Mouse (Mus musculus) fat pad, adult 2 months (tissue): ENCODE measurements at regions not wholly inside any gene's neighbourhood (a gene's known extent, or its start where the extent isn't known, plus 50 kb on each side); places are given as distances from the start of the nearest gene placed in this dataset.

ENCODE experiments used
- DNase-seq: peaks from one replicate; pipeline ENCODE4 v3.0.0-alpha.2; 2011; ENCODE audit warnings: low read depth, low spot score; ENCODE audit errors: extremely low read depth

- DNase-seq, result no peak
These were observed 687.8 kb downstream of the Hs3st4 start for GRCm38 (mm10) chr7:124670477-124670876.

GRCm38 (mm10) chr7:124671117-124671516 lies 688.4 kb downstream of the Hs3st4 start:
- DNase-seq, result no peak

GRCm38 (mm10) chr7:124676854-124677515 lies 694.3 kb downstream of the Hs3st4 start:
- no peak for DNase-seq

- no peak for DNase-seq
These were observed 697.9 kb downstream of the Hs3st4 start for GRCm38 (mm10) chr7:124680561-124680960.

GRCm38 (mm10) chr7:124681212-124681611 lies 698.5 kb downstream of the Hs3st4 start:
- no peak for DNase-seq

GRCm38 (mm10) chr7:124681820-124682219 lies 699.2 kb downstream of the Hs3st4 start:
- DNase-seq, result no peak

GRCm38 (mm10) chr7:124685424-124685823 lies 702.8 kb downstream of the Hs3st4 start:
- DNase-seq, result no peak

- no peak for DNase-seq
These were observed 721.6 kb downstream of the Hs3st4 start for GRCm38 (mm10) chr7:124704163-124704824.

GRCm38 (mm10) chr7:124707143-124707542 lies 724.5 kb downstream of the Hs3st4 start:
- DNase-seq, result no peak

GRCm38 (mm10) chr7:124708771-124709485 lies 726.3 kb downstream of the Hs3st4 start:
- DNase-seq, result peak; percentile 42

- DNase-seq, result no peak
These were observed 723.5 kb upstream of the Kdm8 start for GRCm38 (mm10) chr7:124720927-124721326.

- no peak for DNase-seq
These were observed 702.4 kb upstream of the Kdm8 start for GRCm38 (mm10) chr7:124742086-124742485.

GRCm38 (mm10) chr7:124746321-124746720 lies 698.2 kb upstream of the Kdm8 start:
- no peak for DNase-seq

- DNase-seq, result no peak
These were observed 696.1 kb upstream of the Kdm8 start for GRCm38 (mm10) chr7:124748396-124748795.

- DNase-seq, result no peak
These were observed 685.4 kb upstream of the Kdm8 start for GRCm38 (mm10) chr7:124759084-124759483.

- DNase-seq, result no peak
These were observed 666.7 kb upstream of the Kdm8 start for GRCm38 (mm10) chr7:124777822-124778221.

- DNase-seq, result no peak
These were observed 661.7 kb upstream of the Kdm8 start for GRCm38 (mm10) chr7:124782816-124783215.

GRCm38 (mm10) chr7:124784995-124785394 lies 659.5 kb upstream of the Kdm8 start:
- no peak for DNase-seq

GRCm38 (mm10) chr7:124785896-124786295 lies 658.6 kb upstream of the Kdm8 start:
- DNase-seq, result no peak

- DNase-seq, result no peak
These were observed 655.7 kb upstream of the Kdm8 start for GRCm38 (mm10) chr7:124788781-124789180.

- DNase-seq, result no peak
These were observed 641.4 kb upstream of the Kdm8 start for GRCm38 (mm10) chr7:124803101-124803500.

GRCm38 (mm10) chr7:124834692-124835091 lies 609.8 kb upstream of the Kdm8 start:
- DNase-seq, result no peak
